ENCODE assay signal across 7 mouse cellular contexts in the genomic region with DNA sequence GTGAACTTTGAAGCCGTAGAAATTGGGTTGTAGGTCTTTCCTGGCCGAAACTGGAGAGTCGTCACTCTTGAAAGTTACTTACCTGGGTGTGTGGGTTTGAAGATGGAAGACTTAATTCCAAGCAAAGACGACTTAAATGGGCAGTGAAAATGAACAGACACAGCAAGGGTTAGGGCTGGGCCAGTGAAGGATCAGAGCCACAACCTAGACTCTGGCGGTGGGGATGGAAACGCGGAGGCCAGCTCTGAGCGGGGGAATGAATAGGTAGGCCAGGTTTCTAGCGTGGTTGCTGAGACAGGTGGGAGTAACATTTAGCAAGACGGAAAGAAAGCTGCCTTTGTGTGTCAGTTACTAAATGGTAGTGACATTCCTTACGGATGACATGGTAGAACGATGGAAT. TPM values are rescaled to one million over a fixed set of nuclear protein-coding genes. Genes with fewer than 3 reads are reported as not detected.
DNase-seq lines count a peak whose midpoint lies in the region; ATAC-seq and TF ChIP-seq lines count a peak whose summit lies in the region.

No protein-coding gene starts in this region.

- no peaks in the 10 kb centered on the region for H3K9me3 ChIP-seq in lung, embryonic 14.5 days (ENCODE audit: low read depth, low read length)
- no peaks in the 10 kb centered on the region for H3K9me3 ChIP-seq in embryonic facial prominence, embryonic 14.5 days (ENCODE audit: control insufficient read depth, low read length)
- no peaks in the 10 kb centered on the region for H3K9me3 ChIP-seq in intestine, embryonic 15.5 days
- H3K9me3 ChIP-seq in neural tube, embryonic 15.5 days (replicated peaks) = no peaks in the 10 kb centered on the region

- DNase-seq in lung, embryonic 14.5 days = peak; percentile 9
- no peak for DNase-seq in lung, postnatal 36 days
- no peak for DNase-seq in embryonic facial prominence, embryonic 14.5 days (ENCODE audit: low spot score)
- DNase-seq in layer of hippocampus, adult 18-20 months (ENCODE audit: low spot score in 2 of 2) = no peak
- no peak for DNase-seq in gastrocnemius, postnatal 14 days

- intact Hi-C loops in gastrocnemius, postnatal 14 days (cut with DNase I; ENCODE audit: low total_unique reads) = no loop called here

- no peaks in the 10 kb centered on the region for H3K36me3 ChIP-seq in lung, embryonic 14.5 days (ENCODE audit: insufficient read depth)
- H3K36me3 ChIP-seq in embryonic facial prominence, embryonic 14.5 days (ENCODE audit: control insufficient read depth, insufficient read depth, low read length) = no peaks in the 10 kb centered on the region
- no peaks in the 10 kb centered on the region for H3K36me3 ChIP-seq in intestine, embryonic 15.5 days
- H3K36me3 ChIP-seq in neural tube, embryonic 15.5 days = no peaks in the 10 kb centered on the region

- H3K27me3 ChIP-seq in lung, embryonic 14.5 days (ENCODE audit: insufficient read depth, low read length) = no peaks in the 10 kb centered on the region
- no peaks in the 10 kb centered on the region for H3K27me3 ChIP-seq in embryonic facial prominence, embryonic 14.5 days (replicated peaks; ENCODE audit: control insufficient read depth, insufficient read depth, low read length)
- H3K27me3 ChIP-seq in intestine, embryonic 15.5 days (replicated peaks) = no peaks in the 10 kb centered on the region
- no peaks in the 10 kb centered on the region for H3K27me3 ChIP-seq in neural tube, embryonic 15.5 days (replicated peaks)

- H3K4me3 ChIP-seq in lung, embryonic 14.5 days (ENCODE audit: low read depth, low read length) = peak overlapping the region; percentile 73
- H3K4me3 ChIP-seq in embryonic facial prominence, embryonic 14.5 days (ENCODE audit: low read depth, low read length) = peak overlapping the region; percentile 72
- peak overlapping the region; percentile 83 for H3K4me3 ChIP-seq in intestine, embryonic 15.5 days (replicated peaks)
- H3K4me3 ChIP-seq in neural tube, embryonic 15.5 days (replicated peaks) = peak overlapping the region; percentile 78

- peaks cover 9% of the 10 kb centered on the region for H3K4me1 ChIP-seq in lung, embryonic 14.5 days (ENCODE audit: insufficient read depth)
- H3K4me1 ChIP-seq in embryonic facial prominence, embryonic 14.5 days (ENCODE audit: control insufficient read depth, insufficient read depth, low read length) = peaks cover 12% of the 10 kb centered on the region
- peaks cover 8% of the 10 kb centered on the region for H3K4me1 ChIP-seq in intestine, embryonic 15.5 days (replicated peaks)
- peaks cover 30% of the 10 kb centered on the region for H3K4me1 ChIP-seq in neural tube, embryonic 15.5 days

- WGBS in lung, embryonic 14.5 days = 52% methylated on average over 12 of the region's 12 CpGs
- 62% methylated on average over 12 of the region's 12 CpGs for WGBS in embryonic facial prominence, embryonic 14.5 days
- WGBS in intestine, embryonic 15.5 days = 51% methylated on average over 12 of the region's 12 CpGs
- WGBS in neural tube, embryonic 15.5 days = 63% methylated on average over 12 of the region's 12 CpGs

- TF ChIP-seq CTCF in lung, embryonic 14.5 days (IDR thresholded peaks at IDR 0.05; ENCODE audit: low read depth) = no peak

- peak overlapping the region; percentile 91 for H3K27ac ChIP-seq in lung, embryonic 14.5 days (ENCODE audit: low read depth)
- peak overlapping the region; percentile 83; the same call in 1 of the 2 replicates for H3K27ac ChIP-seq in embryonic facial prominence, embryonic 14.5 days (replicated peaks; ENCODE audit: low read depth, low read length)
- no peak overlapping the region for H3K27ac ChIP-seq in intestine, embryonic 15.5 days
- H3K27ac ChIP-seq in neural tube, embryonic 15.5 days (replicated peaks) = peak overlapping the region; percentile 97

- peak overlapping the region; percentile 71 for H3K4me2 ChIP-seq in lung, embryonic 14.5 days
- peak overlapping the region; percentile 81 for H3K4me2 ChIP-seq in embryonic facial prominence, embryonic 14.5 days (ENCODE audit: low read depth, low read length)
- H3K4me2 ChIP-seq in intestine, embryonic 15.5 days (replicated peaks) = peak overlapping the region; percentile 78
- peak overlapping the region; percentile 78 for H3K4me2 ChIP-seq in neural tube, embryonic 15.5 days

- ATAC-seq in lung, embryonic 14.5 days (ENCODE audit: insufficient read depth) = no peak
- no peak for ATAC-seq in embryonic facial prominence, embryonic 14.5 days (ENCODE audit: low read depth)
- ATAC-seq in intestine, embryonic 15.5 days = no peak
- ATAC-seq in neural tube, embryonic 15.5 days (ENCODE audit: low FRiP score) = no peak

- peak overlapping the region; percentile 64 for H3K9ac ChIP-seq in lung, embryonic 14.5 days
- H3K9ac ChIP-seq in embryonic facial prominence, embryonic 14.5 days (ENCODE audit: low read depth, low read length) = peak overlapping the region; percentile 81
- peak overlapping the region; percentile 73 for H3K9ac ChIP-seq in intestine, embryonic 15.5 days
- peak overlapping the region; percentile 58 for H3K9ac ChIP-seq in neural tube, embryonic 15.5 days (replicated peaks)

RNA-seq across cellular contexts. Expression of gene Btbd9, which starts 0.7 kb away (rescaled TPM):
- 50.9 and 51.8 TPM in 2 replicates for polyA plus RNA-seq in lung, embryonic 14.5 days (2014; fragmentation: Nextera tagmentation; extraction: Ambion mirVana)
- 38.0 and 52.7 TPM in 2 replicates for polyA plus RNA-seq in embryonic facial prominence, embryonic 14.5 days (2014; fragmentation: Nextera tagmentation; extraction: Ambion mirVana)
- polyA plus RNA-seq in intestine, embryonic 15.5 days (2015; fragmentation: Nextera tagmentation; extraction: Ambion mirVana) = 52.8 and 53.1 TPM in 2 replicates
- 109 and 121 TPM in 2 replicates for polyA plus RNA-seq in neural tube, embryonic 15.5 days (2015; fragmentation: Nextera tagmentation; extraction: Ambion mirVana)
- 100 to 1,000 TPM; 153 to 166 TPM for total RNA-seq in layer of hippocampus, adult 18-20 months (2021)
- 10 to 100 TPM in 1 of 2 experiments, 1 to 10 TPM in 1; 9.7 to 14.8 TPM for total RNA-seq in gastrocnemius, postnatal 14 days (2021)

RNA-seq across cellular contexts. Expression of gene Dnah8, which starts 47.2 kb away (rescaled TPM):
- polyA plus RNA-seq in lung, embryonic 14.5 days (2014; fragmentation: Nextera tagmentation; extraction: Ambion mirVana) = 4.4 and 4.7 TPM in 2 replicates
- 2.9 and 4.1 TPM in 2 replicates for polyA plus RNA-seq in embryonic facial prominence, embryonic 14.5 days (2014; fragmentation: Nextera tagmentation; extraction: Ambion mirVana)
- polyA plus RNA-seq in intestine, embryonic 15.5 days (2015; fragmentation: Nextera tagmentation; extraction: Ambion mirVana) = 0.82 and 1.2 TPM in 2 replicates
- 2.7 and 2.8 TPM in 2 replicates for polyA plus RNA-seq in neural tube, embryonic 15.5 days (2015; fragmentation: Nextera tagmentation; extraction: Ambion mirVana)
- total RNA-seq in layer of hippocampus, adult 18-20 months (2021) = 1 to 10 TPM; 1.7 to 3.1 TPM
- total RNA-seq in gastrocnemius, postnatal 14 days (2021) = 1 to 10 TPM in 1 of 2 experiments, under 1 TPM in 1; 0.90 to 1.6 TPM

RNA-seq across cellular contexts. Expression of gene Glo1, which starts 49.7 kb away (rescaled TPM):
- 234 and 238 TPM in 2 replicates for polyA plus RNA-seq in lung, embryonic 14.5 days (2014; fragmentation: Nextera tagmentation; extraction: Ambion mirVana)
- 214 and 221 TPM in 2 replicates for polyA plus RNA-seq in embryonic facial prominence, embryonic 14.5 days (2014; fragmentation: Nextera tagmentation; extraction: Ambion mirVana)
- polyA plus RNA-seq in intestine, embryonic 15.5 days (2015; fragmentation: Nextera tagmentation; extraction: Ambion mirVana) = 215 and 241 TPM in 2 replicates
- polyA plus RNA-seq in neural tube, embryonic 15.5 days (2015; fragmentation: Nextera tagmentation; extraction: Ambion mirVana) = 162 and 168 TPM in 2 replicates
- total RNA-seq in layer of hippocampus, adult 18-20 months (2021) = 100 to 1,000 TPM; 199 to 206 TPM
- 100 to 1,000 TPM; 125 to 128 TPM for total RNA-seq in gastrocnemius, postnatal 14 days (2021)
